Mouse (Mus musculus) liver, embryonic 14.5 days (tissue): ENCODE results near the gene Nup37. TPM values are rescaled to one million over a fixed set of nuclear protein-coding genes. Genes with fewer than 3 reads are reported as not detected.

Experiments
- ATAC-seq: fragments of 200-750 bp; cut with Nextera tagmentation; 2 replicates; pipeline ENCODE4 v1.8.0; 2017; ENCODE audit warnings: moderate number of reproducible peaks, mild to moderate bottlenecking, moderate library complexity; ENCODE audit not compliant: insufficient read depth
- DNase-seq, 3 experiments: peaks; one replicate each; pipeline ENCODE4 v3.0.0-alpha.2; 2012 to 2013; ENCODE audit warnings: low read depth in 3 of 3, low spot score in 3 of 3
- H3K27ac ChIP-seq: fragments of 300-500 bp; sonication (generic); 2 replicates; pipeline ENCODE4 v1.5.1; 2014; ENCODE audit warnings: moderate library complexity, mild to moderate bottlenecking, control low read depth, inconsistent platforms
- H3K27me3 ChIP-seq: fragments of 300-500 bp; sonication (generic); 2 replicates; pipeline ENCODE4 v1.6.1; 2014; ENCODE audit warnings: mild to moderate bottlenecking, low read length, moderate library complexity; ENCODE audit not compliant: control insufficient read depth, insufficient read depth
- H3K36me3 ChIP-seq: fragments of 300-500 bp; sonication (generic); replicated peaks from 2 replicates; pipeline ENCODE4 v1.6.1; 2014; ENCODE audit warnings: low read depth; ENCODE audit not compliant: control insufficient read depth, insufficient read depth
- H3K4me1 ChIP-seq, 2 experiments: fragments of 200-500 bp in 1 of 2; fragments of 300-500 bp in 1 of 2; sonication (generic) in 1 of 2; replicated peaks; 2 replicates each; pipeline ENCODE4 v1.6.1; 2012 to 2014; ENCODE audit warnings: antibody characterized with exemption in 1 of 2, inconsistent platforms in 1 of 2, low read length in 1 of 2; ENCODE audit not compliant: control insufficient read depth in 2 of 2, insufficient read depth in 2 of 2
- H3K4me2 ChIP-seq: fragments of 300-500 bp; sonication (generic); 2 replicates; pipeline ENCODE4 v1.6.1; 2014; ENCODE audit warnings: low read depth, mild to moderate bottlenecking, control low read depth, moderate library complexity
- H3K4me3 ChIP-seq, 2 experiments: fragments of 200-500 bp in 1 of 2; fragments of 300-500 bp in 1 of 2; sonication (generic) in 1 of 2; 2 replicates each; pipeline ENCODE4 v1.5.1; 2012 to 2014; ENCODE audit warnings: low read depth in 2 of 2, low read length in 2 of 2, mild to moderate bottlenecking in 2 of 2, control low read depth in 1 of 2, inconsistent platforms in 1 of 2, moderate library complexity in 1 of 2; ENCODE audit not compliant: insufficient read depth in 1 of 2
- H3K9ac ChIP-seq: fragments of 300-500 bp; sonication (generic); replicated peaks from 2 replicates; pipeline ENCODE4 v1.6.1; 2014; ENCODE audit warnings: mild to moderate bottlenecking, control low read depth, moderate library complexity
- H3K9me3 ChIP-seq: fragments of 300-500 bp; sonication (generic); 2 replicates; pipeline ENCODE4 v1.6.1; 2016; ENCODE audit warnings: low read length, mixed read lengths; ENCODE audit not compliant: control insufficient read depth
- CTCF ChIP-seq: IDR thresholded peaks from 2 replicates; pipeline ENCODE4 v1.5.1; 2016; ENCODE audit warnings: antibody characterized with exemption, low read depth, control low read depth
- EP300 ChIP-seq: IDR thresholded peaks from 2 replicates; pipeline ENCODE4 v1.6.1; 2016; ENCODE audit warnings: antibody characterized with exemption, low read depth
- whole genome bisulfite sequencing: fragments of 180-500 bp; shearing (Covaris S2); extraction: QIAGEN DNeasy Blood & Tissue Kit; methylation state at CpG from one replicate; pipeline ENCODE4 v1.1.7; 2014; ENCODE audit not compliant: insufficient replicate concordance; 5-methylcytosine and 5-hydroxymethylcytosine counted together
- polyA plus RNA-seq, 2 experiments: library from polyadenylated mRNA; depleted of rRNA in 1 of 2; stranded (reverse) in 1 of 2; unstranded in 1 of 2; fragments of >200 nt; fragmentation: Nextera tagmentation in 1 of 2; extraction: Ambion mirVana in 1 of 2; gene quantifications; 2 replicates each; pipeline versions ENCODE4 v1.2.1 to v1.2.3; 2012 to 2014

Gene Nup37
- polyA plus RNA-seq, 2 experiments: 21.7 to 41.8 TPM

- WGBS: 38% methylated on average over 8 of the region's 8 CpGs
- H3K9me3 ChIP-seq: no peaks in the 10 kb centered on the region
These were observed 55.8 kb downstream of the Nup37 start for GRCm38 (mm10) chr10:88202581-88202980.

GRCm38 (mm10) chr10:88203236-88203635 is 56.4 kb downstream of the Nup37 start:
- no peak overlapping the region for H3K4me3 ChIP-seq
- no peaks in the 10 kb centered on the region for H3K36me3 ChIP-seq
- no peaks in the 10 kb centered on the region for H3K27me3 ChIP-seq
- no peak overlapping the region for H3K4me2 ChIP-seq
- peaks cover 0 to 7% of the 10 kb centered on the region in 2 experiments; a peak in 2 of 4 replicates for H3K4me1 ChIP-seq
- 78% methylated on average over 6 of the region's 6 CpGs for WGBS
- no peaks in the 10 kb centered on the region for H3K9me3 ChIP-seq
- H3K9ac ChIP-seq: no peak overlapping the region
- no peak overlapping the region for H3K27ac ChIP-seq
- ATAC-seq (no peak), DNase-seq (no peak)
- TF ChIP-seq CTCF (no peak), EP300 (no peak)

More at GRCm38 (mm10) chr10:88202581-88202980, 55.8 kb downstream of the Nup37 start:
- no peak overlapping the region for H3K27ac ChIP-seq
- H3K36me3 ChIP-seq: no peaks in the 10 kb centered on the region
- TF ChIP-seq CTCF: no peak
- no peak for TF ChIP-seq EP300
- H3K4me3 ChIP-seq: no peak overlapping the region
- H3K4me2 ChIP-seq: no peak overlapping the region
- no peak overlapping the region for H3K9ac ChIP-seq
- H3K4me1 ChIP-seq: peaks cover 0 to 7% of the 10 kb centered on the region in 2 experiments; a peak in 2 of 4 replicates
- no peaks in the 10 kb centered on the region for H3K27me3 ChIP-seq
- ATAC-seq (no peak), DNase-seq (no peak)

GRCm38 (mm10) chr10:88212644-88213043 is 65.9 kb downstream of the Nup37 start:
- no peaks in the 10 kb centered on the region for H3K9me3 ChIP-seq
- H3K4me2 ChIP-seq: no peak overlapping the region
- H3K36me3 ChIP-seq: no peaks in the 10 kb centered on the region
- TF ChIP-seq CTCF (no peak), EP300 (no peak)
- H3K27me3 ChIP-seq: no peaks in the 10 kb centered on the region
- H3K9ac ChIP-seq: no peak overlapping the region
- no peak for DNase-seq
- no peak overlapping the region for H3K4me3 ChIP-seq
- no peak for ATAC-seq
- no peaks in the 10 kb centered on the region for H3K4me1 ChIP-seq
- no peak overlapping the region for H3K27ac ChIP-seq
- WGBS: 73% methylated on average over 5 of the region's 5 CpGs

DNA sequence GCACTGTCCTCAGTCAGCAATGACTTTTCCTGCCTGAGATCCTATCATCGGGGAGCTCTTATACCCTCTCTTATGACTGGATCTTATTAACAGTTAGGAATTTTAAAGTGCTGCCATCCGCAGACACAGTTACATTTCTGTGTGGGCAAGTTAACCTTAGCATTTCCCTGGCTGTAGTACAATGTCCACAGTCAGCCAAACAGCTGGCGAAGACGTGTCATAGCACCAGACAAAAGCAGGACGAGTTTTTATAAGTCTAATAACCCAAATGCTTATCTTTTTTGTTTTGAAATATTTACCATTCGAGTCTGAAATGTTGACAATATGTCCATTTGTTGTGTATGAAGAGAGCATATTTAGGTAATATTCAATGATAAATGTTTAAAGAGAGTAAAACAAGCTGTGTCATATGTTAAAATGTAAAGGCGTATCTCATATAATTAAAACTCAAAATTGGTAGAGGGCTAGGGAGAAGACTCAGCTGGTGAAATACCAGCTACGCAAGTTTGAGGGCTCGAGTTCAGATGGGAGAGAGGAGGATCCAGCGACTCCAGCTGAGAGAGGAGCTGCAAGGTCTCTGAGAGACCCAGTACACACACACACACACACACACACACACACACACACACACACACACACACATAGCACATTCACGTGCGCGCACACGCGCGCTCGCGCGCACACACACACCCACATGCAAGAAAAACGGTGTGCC is 68.2 kb downstream of the Nup37 start:
- TF ChIP-seq CTCF (no peak), EP300 (no peak)
- no peaks in the 10 kb centered on the region for H3K27me3 ChIP-seq

DNA sequence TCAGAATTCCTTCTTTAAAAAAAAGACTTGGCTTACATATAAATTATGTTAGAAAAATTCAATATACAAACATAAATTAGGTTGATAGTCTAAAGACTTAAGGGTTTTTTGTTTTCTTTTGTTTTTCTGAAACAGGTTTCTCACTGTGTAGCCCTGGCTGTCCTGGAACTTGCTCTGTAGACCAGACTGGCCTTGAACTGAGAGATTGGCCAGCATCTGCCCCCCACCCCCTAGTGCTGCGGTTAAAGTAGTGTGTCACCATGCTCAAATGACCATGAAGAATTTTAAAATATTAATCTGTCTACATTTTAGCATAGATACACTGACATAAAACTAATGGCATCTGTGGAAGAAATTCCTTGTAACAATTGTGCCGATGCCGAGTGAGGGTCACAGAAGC is 71.4 kb downstream of the Nup37 start:
- Histone ChIP-seq H3K27me3 (no peaks in the 10 kb centered on the region), H3K27ac (no peak overlapping the region), H3K4me2 (no peak overlapping the region), H3K9me3 (no peaks in the 10 kb centered on the region), H3K4me1 (no peaks in the 10 kb centered on the region; a peak in 1 of 4 replicates), H3K9ac (no peak overlapping the region), H3K36me3 (no peaks in the 10 kb centered on the region), H3K4me3 (no peak overlapping the region)
- ATAC-seq: no peak
- no peak for DNase-seq
- TF ChIP-seq EP300: no peak
- no peak for TF ChIP-seq CTCF
- WGBS: 83% methylated on average over 3 of the region's 3 CpGs

More for the DNA sequence above, 68.2 kb downstream of the Nup37 start:
- Histone ChIP-seq H3K9ac (no peak overlapping the region), H3K4me1 (no peaks in the 10 kb centered on the region), H3K4me2 (no peak overlapping the region), H3K36me3 (no peaks in the 10 kb centered on the region), H3K9me3 (no peaks in the 10 kb centered on the region), H3K4me3 (no peak overlapping the region), H3K27ac (no peak overlapping the region)
- 79% methylated on average over 20 of the region's 20 CpGs for WGBS
- ATAC-seq (no peak), DNase-seq (no peak)
